Mouse (Mus musculus) testis, adult 2 months (tissue): ENCODE results near the gene Snx29. TPM values are rescaled to one million over a fixed set of nuclear protein-coding genes. Genes with fewer than 3 reads are reported as not detected.

Experiments used
- H3K27ac ChIP-seq: fragments of 200-500 bp; 2 replicates; pipeline ENCODE4 v1.5.1; 2012; ENCODE audit warnings: low read depth, low read length; ENCODE audit not compliant: control insufficient read depth, insufficient read depth
- H3K27me3 ChIP-seq: fragments of 200-500 bp; 2 replicates; pipeline ENCODE4 v1.6.1; 2012; ENCODE audit warnings: mild to moderate bottlenecking, low read length, moderate library complexity; ENCODE audit not compliant: control insufficient read depth, insufficient read depth
- H3K36me3 ChIP-seq: fragments of 200-500 bp; 2 replicates; pipeline ENCODE4 v1.6.1; 2012; ENCODE audit warnings: mild to moderate bottlenecking, low read length; ENCODE audit not compliant: control insufficient read depth, insufficient read depth
- H3K4me1 ChIP-seq: fragments of 200-500 bp; 2 replicates; pipeline ENCODE4 v1.6.1; 2012; ENCODE audit warnings: low read length; ENCODE audit not compliant: control insufficient read depth, insufficient read depth
- H3K4me3 ChIP-seq: fragments of 200-500 bp; 2 replicates; pipeline ENCODE4 v1.5.1; 2012; ENCODE audit warnings: low read depth, mild to moderate bottlenecking, low read length, moderate library complexity, mixed read lengths; ENCODE audit not compliant: control insufficient read depth
- CTCF ChIP-seq: fragments of 200-500 bp; IDR thresholded peaks from 2 replicates; pipeline ENCODE4 v1.5.1; 2012; ENCODE audit warnings: low read depth, mild to moderate bottlenecking, inconsistent platforms, low read length, moderate library complexity; ENCODE audit not compliant: control insufficient read depth, insufficient read depth, insufficient replicate concordance
- POLR2A ChIP-seq: fragments of 200-500 bp; IDR thresholded peaks from 2 replicates; pipeline ENCODE4 v1.6.1; 2012; ENCODE audit warnings: low read depth, mild to moderate bottlenecking, inconsistent platforms, low read length, moderate library complexity; ENCODE audit not compliant: control insufficient read depth
- polyA plus RNA-seq: library from polyadenylated mRNA; depleted of rRNA; stranded (reverse); fragments of >200 nt; gene quantifications from 2 replicates; pipeline ENCODE4 v1.2.3, GENCODE M21; 2012

Gene Snx29
- polyA plus RNA-seq, 1 experiment = 6.1 TPM

GRCm38 (mm10) chr16:11399386-11399785, 76.7 kb downstream of the Snx29 start:
- TF ChIP-seq CTCF (no peak), POLR2A (no peak)
- no peaks in the 10 kb centered on the region for H3K36me3 ChIP-seq
- no peaks in the 10 kb centered on the region for H3K4me1 ChIP-seq

GRCm38 (mm10) chr16:11399845-11400565, 77.3 kb downstream of the Snx29 start:
- no peak for TF ChIP-seq CTCF
- no peak for TF ChIP-seq POLR2A

More at GRCm38 (mm10) chr16:11399386-11399785, 76.7 kb downstream of the Snx29 start:
- Histone ChIP-seq H3K27ac (no peak overlapping the region), H3K27me3 (no peaks in the 10 kb centered on the region), H3K4me3 (no peak overlapping the region)

GRCm38 (mm10) chr16:11400936-11401335, 78.2 kb downstream of the Snx29 start:
- Histone ChIP-seq H3K4me3 (no peak overlapping the region), H3K36me3 (no peaks in the 10 kb centered on the region), H3K27me3 (no peaks in the 10 kb centered on the region), H3K4me1 (peaks cover 4% of the 10 kb centered on the region), H3K27ac (no peak overlapping the region)
- no peak for TF ChIP-seq POLR2A
- TF ChIP-seq CTCF = no peak

More at GRCm38 (mm10) chr16:11399845-11400565, 77.3 kb downstream of the Snx29 start:
- Histone ChIP-seq H3K36me3 (no peaks in the 10 kb centered on the region), H3K27me3 (no peaks in the 10 kb centered on the region), H3K4me1 (no peaks in the 10 kb centered on the region), H3K27ac (no peak overlapping the region), H3K4me3 (no peak overlapping the region)

- Histone ChIP-seq H3K4me3 (peak overlapping the region; percentile 37), H3K4me1 (peaks cover 4% of the 10 kb centered on the region), H3K27me3 (no peaks in the 10 kb centered on the region), H3K27ac (no peak overlapping the region), H3K36me3 (no peaks in the 10 kb centered on the region)
- 0 out of 2 replicates have a peak, but pooled peaks have one; percentile 41 for TF ChIP-seq POLR2A
- TF ChIP-seq CTCF = no peak
These were observed 82.5 kb downstream of the Snx29 start for GRCm38 (mm10) chr16:11405193-11405592.

- no peak for TF ChIP-seq CTCF
- TF ChIP-seq POLR2A = no peak
- Histone ChIP-seq H3K27ac (no peak overlapping the region), H3K27me3 (no peaks in the 10 kb centered on the region), H3K4me3 (peak overlapping the region; percentile 21), H3K4me1 (peaks cover 4% of the 10 kb centered on the region), H3K36me3 (no peaks in the 10 kb centered on the region)
These were observed 83.5 kb downstream of the Snx29 start for GRCm38 (mm10) chr16:11406201-11406600.

- Histone ChIP-seq H3K36me3 (no peaks in the 10 kb centered on the region), H3K4me1 (peaks cover 4% of the 10 kb centered on the region), H3K27me3 (no peaks in the 10 kb centered on the region), H3K4me3 (peak overlapping the region; percentile 40), H3K27ac (no peak overlapping the region)
- TF ChIP-seq POLR2A (no peak), CTCF (no peak)
These were observed 83.9 kb downstream of the Snx29 start for GRCm38 (mm10) chr16:11406622-11407021.

GRCm38 (mm10) chr16:11407932-11408620, 85.4 kb downstream of the Snx29 start:
- peaks cover 4% of the 10 kb centered on the region for H3K4me1 ChIP-seq
- H3K4me3 ChIP-seq = no peak overlapping the region
- H3K36me3 ChIP-seq = no peaks in the 10 kb centered on the region
- TF ChIP-seq POLR2A (no peak), CTCF (no peak)
- H3K27me3 ChIP-seq = no peaks in the 10 kb centered on the region
- no peak overlapping the region for H3K27ac ChIP-seq
